Comparison of ENCODE assay signal across 10 mouse cellular contexts in genomic region chr2:101967152-101967551, GRCm38 (mm10).
DNase-seq lines count a peak whose midpoint lies in the region; ATAC-seq and TF ChIP-seq lines count a peak whose summit lies in the region.
"Had no signal": no experiment of that assay in that cellular context is flagged by ENCODE, and none has a peak within 500 bp of the region (broad histone marks: within the 10 kb centered on the region; RNA-seq: fewer than 3 reads in every experiment).

No protein-coding gene starts in this region.

- H3K4me3 ChIP-seq in hindbrain, embryonic 10.5 days: no peak overlapping the region
- no peak overlapping the region for H3K4me3 ChIP-seq in hindbrain, embryonic 16.5 days (ENCODE audit: low read length)
- H3K4me3 ChIP-seq in stomach, embryonic 14.5 days (ENCODE audit: low read depth, low read length): no peak overlapping the region
- no peak overlapping the region for H3K4me3 ChIP-seq in stomach, postnatal 0 days (ENCODE audit: low read depth, low read length)
- H3K4me3 ChIP-seq in liver, embryonic 12.5 days: no peak overlapping the region
- H3K4me3 ChIP-seq: heart, embryonic 15.5 days had no signal

- H3K36me3 ChIP-seq in hindbrain, embryonic 10.5 days: no peaks in the 10 kb centered on the region
- H3K36me3 ChIP-seq in hindbrain, embryonic 16.5 days (ENCODE audit: control insufficient read depth, insufficient read depth, low read length): no peaks in the 10 kb centered on the region
- no peaks in the 10 kb centered on the region for H3K36me3 ChIP-seq in stomach, embryonic 14.5 days (ENCODE audit: control insufficient read depth, insufficient read depth, low read length)
- H3K36me3 ChIP-seq in stomach, postnatal 0 days (ENCODE audit: control insufficient read depth, insufficient read depth, low read length): no peaks in the 10 kb centered on the region
- H3K36me3 ChIP-seq in liver, embryonic 12.5 days: no peaks in the 10 kb centered on the region
- H3K36me3 ChIP-seq: heart, embryonic 15.5 days had no signal

- ATAC-seq in hindbrain, embryonic 16.5 days: no peak
- no peak for ATAC-seq in stomach, embryonic 14.5 days (ENCODE audit: insufficient number of reproducible peaks, insufficient read depth, low FRiP score, low read depth)
- no peak for ATAC-seq in stomach, postnatal 0 days (ENCODE audit: low FRiP score, low TSS enrichment)
- no peak for ATAC-seq in liver, embryonic 12.5 days

- peak overlapping the region; percentile 71 for H3K27ac ChIP-seq in hindbrain, embryonic 10.5 days
- H3K27ac ChIP-seq in hindbrain, embryonic 16.5 days (ENCODE audit: low read depth, low read length): no peak overlapping the region
- H3K27ac ChIP-seq in stomach, embryonic 14.5 days (ENCODE audit: low read length): 0 out of 2 replicates have a peak overlapping the region, but pooled peaks have one; percentile 7
- H3K27ac ChIP-seq in stomach, postnatal 0 days (replicated peaks): no peak overlapping the region
- H3K27ac ChIP-seq in liver, embryonic 12.5 days: 0 out of 2 replicates have a peak overlapping the region, but pooled peaks have one; percentile 21
- H3K27ac ChIP-seq: heart, embryonic 15.5 days had no signal

- no peak for TF ChIP-seq EP300 in stomach, postnatal 0 days (optimal IDR thresholded peaks at IDR 0.05)

- H3K9ac ChIP-seq in hindbrain, embryonic 16.5 days (ENCODE audit: low read depth, low read length): no peak overlapping the region
- no peak overlapping the region for H3K9ac ChIP-seq in stomach, embryonic 14.5 days (replicated peaks; ENCODE audit: low read depth, low read length)
- H3K9ac ChIP-seq in stomach, postnatal 0 days (ENCODE audit: low read length): no peak overlapping the region; the same call in 1 of the 2 replicates
- H3K9ac ChIP-seq in liver, embryonic 12.5 days: no peak overlapping the region
- H3K9ac ChIP-seq: heart, embryonic 15.5 days had no signal

- TF ChIP-seq CTCF in stomach, postnatal 0 days (IDR thresholded peaks at IDR 0.05; ENCODE audit: low read depth): no peak

- peaks cover 65% of the 10 kb centered on the region for H3K4me1 ChIP-seq in hindbrain, embryonic 10.5 days (replicated peaks)
- H3K4me1 ChIP-seq in hindbrain, embryonic 16.5 days (ENCODE audit: control insufficient read depth, insufficient read depth, low read depth, low read length): peaks cover 8% of the 10 kb centered on the region
- H3K4me1 ChIP-seq in stomach, embryonic 14.5 days (ENCODE audit: control insufficient read depth, insufficient read depth, low read length): no peaks in the 10 kb centered on the region
- H3K4me1 ChIP-seq in stomach, postnatal 0 days (replicated peaks; ENCODE audit: control insufficient read depth, insufficient read depth): peaks cover 5% of the 10 kb centered on the region; the same call in 1 of the 2 replicates
- 0 out of 2 replicates have a peak, but pooled peaks cover 6% of the 10 kb centered on the region for H3K4me1 ChIP-seq in liver, embryonic 12.5 days

- no peak overlapping the region for H3K4me2 ChIP-seq in hindbrain, embryonic 16.5 days (ENCODE audit: low read length)
- H3K4me2 ChIP-seq in stomach, embryonic 14.5 days (replicated peaks; ENCODE audit: low read depth, low read length): no peak overlapping the region
- no peak overlapping the region for H3K4me2 ChIP-seq in stomach, postnatal 0 days (replicated peaks; ENCODE audit: low read depth)
- no peak overlapping the region for H3K4me2 ChIP-seq in liver, embryonic 12.5 days
- H3K4me2 ChIP-seq: heart, embryonic 15.5 days had no signal

- no peaks in the 10 kb centered on the region for H3K9me3 ChIP-seq in hindbrain, embryonic 10.5 days
- no peaks in the 10 kb centered on the region for H3K9me3 ChIP-seq in hindbrain, embryonic 16.5 days (ENCODE audit: control insufficient read depth, low read length)
- H3K9me3 ChIP-seq in stomach, embryonic 14.5 days (ENCODE audit: control insufficient read depth, low read depth, low read length): no peaks in the 10 kb centered on the region
- no peaks in the 10 kb centered on the region for H3K9me3 ChIP-seq in stomach, postnatal 0 days (ENCODE audit: control insufficient read depth, low read length)
- H3K9me3 ChIP-seq in liver, embryonic 12.5 days (replicated peaks): no peaks in the 10 kb centered on the region
- H3K9me3 ChIP-seq: heart, embryonic 15.5 days had no signal

- no peaks in the 10 kb centered on the region for H3K27me3 ChIP-seq in hindbrain, embryonic 10.5 days (ENCODE audit: insufficient read depth, poor library complexity, severe bottlenecking)
- no peaks in the 10 kb centered on the region for H3K27me3 ChIP-seq in hindbrain, embryonic 16.5 days (replicated peaks; ENCODE audit: control insufficient read depth, insufficient read depth, low read length)
- no peaks in the 10 kb centered on the region for H3K27me3 ChIP-seq in stomach, embryonic 14.5 days (ENCODE audit: control insufficient read depth, insufficient read depth, low read length)
- H3K27me3 ChIP-seq in stomach, postnatal 0 days (ENCODE audit: control insufficient read depth, insufficient read depth, low read length): no peaks in the 10 kb centered on the region
- H3K27me3 ChIP-seq in liver, embryonic 12.5 days (replicated peaks): no peaks in the 10 kb centered on the region
- H3K27me3 ChIP-seq: heart, embryonic 15.5 days had no signal

- DNase-seq in hindbrain, embryonic 10.5 days (ENCODE audit: low spot score): peak; percentile 32
- DNase-seq in stomach, postnatal 0 days (ENCODE audit: low spot score): no peak
- no peak for DNase-seq in left cerebral cortex, adult 9 months (ENCODE audit: low spot score in 2 of 2)
- DNase-seq in ovary, postnatal 14 days (ENCODE audit: low spot score): no peak
- DNase-seq: lung, postnatal 14 days; thymus, postnatal 25 days had no signal

- 32% methylated on average over 7 of the region's 7 CpGs for WGBS in hindbrain, embryonic 10.5 days
- WGBS in hindbrain, embryonic 16.5 days: 32% methylated on average over 7 of the region's 7 CpGs
- WGBS in stomach, embryonic 14.5 days: 56% methylated on average over 7 of the region's 7 CpGs
- 56% methylated on average over 7 of the region's 7 CpGs for WGBS in stomach, postnatal 0 days
- WGBS in liver, embryonic 12.5 days (ENCODE audit: insufficient replicate concordance): 72% methylated on average over 7 of the region's 7 CpGs

Comparison
In these comparisons a context has a peak if more than half of its experiments do, and no peak if none do; other contexts are left out.
1. H3K27ac ChIP-seq: peak in hindbrain, embryonic 10.5 days (single experiment), stomach, embryonic 14.5 days (single experiment) and liver, embryonic 12.5 days (single experiment); none in hindbrain, embryonic 16.5 days (single experiment) and stomach, postnatal 0 days (single experiment).